Mouse (Mus musculus) neural tube, embryonic 11.5 days (tissue): Measurements from ENCODE around the gene Slc30a5. TPM values are rescaled to one million over a fixed set of nuclear protein-coding genes. Genes with fewer than 3 reads are reported as not detected.
"Not testable (repeated sequence)": the region's sequence is repeated elsewhere in the genome, so short reads cannot be mapped to it uniquely, and the experiment has no call there.

Source experiments
- ATAC-seq: fragments of 200-750 bp; cut with Nextera tagmentation; 2 replicates; pipeline ENCODE4 v1.8.0; 2017; ENCODE audit warnings: moderate number of reproducible peaks, mild to moderate bottlenecking, moderate TSS enrichment, moderate library complexity; ENCODE audit not compliant: insufficient read depth, low FRiP score, low TSS enrichment
- DNase-seq: peaks from one replicate; pipeline ENCODE4 v3.0.0-alpha.2; 2015; ENCODE audit warnings: low spot score
- H3K27ac ChIP-seq: fragments of 300-500 bp; sonication (generic); 2 replicates; pipeline ENCODE4 v1.5.1; 2014; ENCODE audit warnings: low read depth, mild to moderate bottlenecking, low read length
- H3K27me3 ChIP-seq: fragments of 300-500 bp; sonication (generic); 2 replicates; pipeline ENCODE4 v1.6.1; 2014; ENCODE audit warnings: mild to moderate bottlenecking, low read length, mixed read lengths; ENCODE audit not compliant: control insufficient read depth, insufficient read depth
- H3K36me3 ChIP-seq: fragments of 300-500 bp; sonication (generic); 2 replicates; pipeline ENCODE4 v1.6.1; 2014; ENCODE audit warnings: mild to moderate bottlenecking, low read length, moderate library complexity, mixed read lengths; ENCODE audit not compliant: control insufficient read depth, insufficient read depth
- H3K4me1 ChIP-seq: fragments of 300-500 bp; sonication (generic); 2 replicates; pipeline ENCODE4 v1.6.1; 2014; ENCODE audit warnings: low read length, mixed read lengths; ENCODE audit not compliant: control insufficient read depth, insufficient read depth
- H3K4me2 ChIP-seq: fragments of 300-500 bp; sonication (generic); 2 replicates; pipeline ENCODE4 v1.6.1; 2014; ENCODE audit warnings: low read depth, mild to moderate bottlenecking, moderate library complexity
- H3K4me3 ChIP-seq: fragments of 300-500 bp; sonication (generic); 2 replicates; pipeline ENCODE4 v1.5.1; 2014; ENCODE audit warnings: low read depth, low read length
- H3K9ac ChIP-seq: fragments of 300-500 bp; sonication (generic); 2 replicates; pipeline ENCODE4 v1.6.1; 2014; ENCODE audit warnings: mild to moderate bottlenecking, low read length
- H3K9me3 ChIP-seq: fragments of 300-500 bp; sonication (generic); 2 replicates; pipeline ENCODE4 v1.6.1; 2016; ENCODE audit warnings: low read length; ENCODE audit not compliant: control insufficient read depth
- WGBS: fragments of 180-500 bp; shearing (Covaris S2); extraction: QIAGEN DNeasy Blood & Tissue Kit; methylation state at CpG from one replicate; pipeline ENCODE4 v1.1.7; 2014; 5-methylcytosine and 5-hydroxymethylcytosine counted together
- polyA plus RNA-seq: library from polyadenylated mRNA; unstranded; fragments of >200 nt; fragmentation: Nextera tagmentation; extraction: Ambion mirVana; gene quantifications from 2 replicates; pipeline ENCODE4 v1.2.1, GENCODE M21; 2014

The Slc30a5 gene
- polyA plus RNA-seq, 1 experiment from 2014 or later = 48.2 TPM

DNA sequence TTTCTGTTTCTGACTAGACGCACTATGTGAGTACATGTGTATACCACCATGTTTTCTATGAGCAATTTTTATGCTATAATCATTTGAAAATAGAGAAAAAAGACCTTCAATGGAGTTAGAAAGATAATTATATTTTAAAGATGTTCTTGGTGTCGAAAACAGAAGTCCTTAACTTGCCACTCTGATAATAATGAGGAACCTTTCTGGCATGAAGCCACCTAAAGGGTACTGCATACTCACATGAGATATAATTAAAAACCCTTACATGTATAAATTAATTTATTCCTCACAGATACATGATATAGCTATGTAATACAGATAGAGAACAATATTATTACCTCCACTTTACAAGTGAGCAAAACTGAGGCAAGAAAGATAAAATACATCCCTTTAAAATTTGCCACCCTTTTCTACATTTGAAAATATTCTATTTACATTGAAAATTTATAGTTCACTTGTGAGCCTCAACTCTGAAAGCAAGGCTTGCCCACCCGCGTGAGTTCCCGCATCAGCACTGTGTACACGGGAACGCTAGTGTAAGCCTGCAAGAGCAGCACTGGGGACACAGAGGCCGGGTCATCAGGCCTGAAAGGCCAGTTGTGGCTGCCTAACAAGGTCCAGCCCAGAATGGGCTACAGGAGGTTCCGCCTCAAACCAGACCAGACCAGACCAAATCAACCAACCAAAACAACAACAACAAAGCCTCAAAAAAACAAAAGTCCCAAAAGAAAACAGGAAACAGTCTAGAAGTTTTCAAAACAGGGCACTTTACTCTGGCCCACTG, 7.4 kb downstream of the Slc30a5 start:
- H3K9ac ChIP-seq = no peak overlapping the region
- DNase-seq (no peak), ATAC-seq (no peak)
- H3K27me3 ChIP-seq = no peaks in the 10 kb centered on the region
- H3K27ac ChIP-seq = no peak overlapping the region
- no peaks in the 10 kb centered on the region for H3K9me3 ChIP-seq
- H3K4me3 ChIP-seq = no peak overlapping the region
- H3K4me1 ChIP-seq = no peaks in the 10 kb centered on the region
- H3K36me3 ChIP-seq = peaks cover 6% of the 10 kb centered on the region
- 92% methylated on average over 9 of the region's 9 CpGs for WGBS
- no peak overlapping the region for H3K4me2 ChIP-seq

- Histone ChIP-seq H3K4me1 (no peaks in the 10 kb centered on the region), H3K4me3 (no peak overlapping the region), H3K27me3 (no peaks in the 10 kb centered on the region), H3K36me3 (peaks cover 6% of the 10 kb centered on the region), H3K27ac (no peak overlapping the region), H3K9me3 (no peaks in the 10 kb centered on the region), H3K4me2 (no peak overlapping the region), H3K9ac (no peak overlapping the region)
- ATAC-seq (no peak), DNase-seq (no peak)
- 95% methylated on average over 3 of the region's 3 CpGs for WGBS
Measured at GRCm38 (mm10) chr13:100824916-100825315, 8.3 kb downstream of the Slc30a5 start.

DNA sequence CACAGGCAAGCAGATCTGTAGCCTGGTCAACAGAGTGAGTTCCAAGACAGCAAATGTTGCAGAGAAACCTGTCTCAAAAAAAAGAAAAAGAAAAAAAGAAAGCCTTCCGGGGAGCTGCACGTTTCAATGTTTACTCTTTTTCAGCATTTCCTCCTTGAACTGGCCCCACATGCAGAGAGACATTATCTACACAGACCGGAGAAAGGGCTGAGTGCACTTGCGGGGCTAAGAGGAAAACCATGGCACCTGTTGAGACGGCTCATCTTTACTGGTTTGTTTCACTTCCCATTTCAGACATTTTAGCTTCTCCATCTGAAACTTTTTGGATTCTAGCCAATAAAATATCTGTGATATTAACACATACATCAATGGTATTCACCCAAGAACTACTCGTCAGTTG, 8.9 kb downstream of the Slc30a5 start:
- WGBS = 89% methylated on average over 6 of the region's 6 CpGs
- DNase-seq = no peak
- no peak overlapping the region for H3K4me2 ChIP-seq
- no peak for ATAC-seq
- no peaks in the 10 kb centered on the region for H3K9me3 ChIP-seq
- H3K4me3 ChIP-seq = no peak overlapping the region
- no peaks in the 10 kb centered on the region for H3K27me3 ChIP-seq
- H3K27ac ChIP-seq = no peak overlapping the region
- no peak overlapping the region for H3K9ac ChIP-seq
- peaks cover 6% of the 10 kb centered on the region for H3K36me3 ChIP-seq
- H3K4me1 ChIP-seq = no peaks in the 10 kb centered on the region

- DNase-seq (no peak), ATAC-seq (no peak)
- peaks cover 6% of the 10 kb centered on the region for H3K36me3 ChIP-seq
Measured at GRCm38 (mm10) chr13:100823863-100824262, 9.4 kb downstream of the Slc30a5 start.

DNA sequence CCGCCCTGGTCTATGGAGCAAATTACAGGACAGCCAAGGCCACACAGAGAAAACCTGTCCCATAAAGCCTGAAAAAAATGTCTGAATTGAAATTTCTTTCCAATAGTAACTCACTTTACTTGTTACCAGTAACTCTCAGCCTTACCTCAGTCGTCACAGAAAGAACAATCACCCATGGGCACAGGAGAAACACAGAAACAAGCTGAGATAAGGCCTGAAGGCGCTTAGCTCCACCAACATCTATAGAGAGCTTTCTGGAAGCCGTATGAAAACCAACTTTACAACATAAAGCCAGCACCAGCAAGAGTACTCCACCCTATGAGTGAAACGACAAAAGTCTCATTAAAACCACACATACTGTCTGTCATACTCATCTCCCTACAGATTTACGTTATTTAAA, 18.8 kb downstream of the Slc30a5 start:
- Histone ChIP-seq H3K27me3 (no peaks in the 10 kb centered on the region), H3K4me1 (no peaks in the 10 kb centered on the region), H3K36me3 (peaks cover 7% of the 10 kb centered on the region), H3K4me3 (no peak overlapping the region), H3K9me3 (no peaks in the 10 kb centered on the region), H3K27ac (no peak overlapping the region), H3K4me2 (no peak overlapping the region), H3K9ac (no peak overlapping the region)
- no peak for ATAC-seq
- 93% methylated on average over 6 of the region's 6 CpGs for WGBS
- DNase-seq = no peak

More at GRCm38 (mm10) chr13:100823863-100824262, 9.4 kb downstream of the Slc30a5 start:
- Histone ChIP-seq H3K27ac (no peak overlapping the region), H3K9me3 (no peaks in the 10 kb centered on the region), H3K27me3 (no peaks in the 10 kb centered on the region), H3K4me3 (no peak overlapping the region), H3K4me1 (no peaks in the 10 kb centered on the region), H3K9ac (no peak overlapping the region), H3K4me2 (no peak overlapping the region)
- WGBS = 91% methylated on average over 3 of the region's 3 CpGs

DNA sequence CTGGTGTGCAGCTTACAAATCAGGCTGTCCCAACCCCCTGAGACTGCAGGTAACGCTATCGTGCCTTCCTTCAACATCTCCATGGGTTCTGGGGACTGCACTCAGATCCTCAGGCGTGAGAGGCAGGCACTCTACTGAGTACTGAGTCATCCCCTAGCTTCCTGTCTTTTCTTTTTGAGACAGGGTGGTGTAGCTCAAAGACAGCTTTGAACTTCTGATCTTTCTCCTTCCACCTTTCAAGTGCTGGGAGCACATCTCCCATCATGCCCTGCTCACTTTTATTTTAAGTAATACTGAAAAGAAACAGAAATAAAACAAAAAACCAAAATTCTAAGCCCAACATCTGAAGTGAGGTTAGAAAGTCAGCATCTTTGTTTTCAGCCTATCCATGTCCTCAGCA, 27.5 kb downstream of the Slc30a5 start:
- peaks cover 24% of the 10 kb centered on the region for H3K36me3 ChIP-seq
- no peak overlapping the region for H3K4me2 ChIP-seq
- no peak for ATAC-seq
- H3K4me1 ChIP-seq = no peaks in the 10 kb centered on the region
- H3K9ac ChIP-seq = no peak overlapping the region
- WGBS = 100% methylated on average over 3 of the region's 3 CpGs
- no peaks in the 10 kb centered on the region for H3K9me3 ChIP-seq
- no peak overlapping the region for H3K27ac ChIP-seq
- no peak overlapping the region for H3K4me3 ChIP-seq
- no peaks in the 10 kb centered on the region for H3K27me3 ChIP-seq
- no peak for DNase-seq

GRCm38 (mm10) chr13:100797171-100797570, 36.1 kb downstream of the Slc30a5 start:
- H3K36me3 ChIP-seq = no peaks in the 10 kb centered on the region; the same call in 1 of the 2 replicates
- no peak overlapping the region for H3K27ac ChIP-seq
- H3K4me1 ChIP-seq = no peaks in the 10 kb centered on the region
- H3K4me2 ChIP-seq = no peak overlapping the region
- H3K9ac ChIP-seq = no peak overlapping the region
- ATAC-seq (no peak), DNase-seq (no peak)
- no peaks in the 10 kb centered on the region for H3K9me3 ChIP-seq
- WGBS = 90% methylated on average over 6 of the region's 6 CpGs
- no peaks in the 10 kb centered on the region for H3K27me3 ChIP-seq
- no peak overlapping the region for H3K4me3 ChIP-seq

- Histone ChIP-seq H3K9ac (no peak overlapping the region), H3K36me3 (no peaks in the 10 kb centered on the region), H3K4me1 (no peaks in the 10 kb centered on the region)
Measured at GRCm38 (mm10) chr13:100789083-100789482, 44.1 kb downstream of the Slc30a5 start.

DNA sequence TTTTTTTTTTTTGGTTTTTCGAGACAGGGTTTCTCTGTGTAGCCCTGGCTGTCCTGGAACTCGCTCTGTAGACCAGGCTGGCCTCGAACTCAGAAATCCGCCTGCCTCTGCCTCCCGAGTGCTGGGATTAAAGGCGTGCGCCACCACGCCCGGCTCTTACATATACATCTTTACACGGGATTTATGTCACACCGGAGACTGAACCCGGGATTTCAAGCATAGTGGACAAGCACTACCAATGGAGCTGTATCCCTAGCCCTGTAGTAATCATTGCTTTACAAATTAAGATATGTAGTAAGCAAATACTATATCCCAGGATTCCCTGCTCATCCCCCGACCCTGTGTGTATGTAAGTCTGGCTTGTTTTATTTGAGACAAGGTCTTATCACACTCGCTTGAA, 45.2 kb downstream of the Slc30a5 start:
- ATAC-seq, H3K9ac ChIP-seq, H3K27ac ChIP-seq, H3K27me3 ChIP-seq, H3K4me1 ChIP-seq, H3K4me2 ChIP-seq, H3K9me3 ChIP-seq, DNase-seq, H3K36me3 ChIP-seq, H3K4me3 ChIP-seq: not testable (repeated sequence)
- 96% methylated on average over 10 of the region's 14 CpGs for WGBS

More at GRCm38 (mm10) chr13:100789083-100789482, 44.1 kb downstream of the Slc30a5 start:
- Histone ChIP-seq H3K4me3 (no peak overlapping the region), H3K27me3 (no peaks in the 10 kb centered on the region), H3K9me3 (no peaks in the 10 kb centered on the region), H3K4me2 (no peak overlapping the region), H3K27ac (no peak overlapping the region)
- no peak for DNase-seq
- WGBS = 93% methylated on average over 3 of the region's 3 CpGs
- ATAC-seq = no peak
